Mouse (Mus musculus) heart, embryonic 10.5 days (tissue): ENCODE measurements at regions not wholly inside any gene's neighbourhood (a gene's known extent, or its start where the extent isn't known, plus 50 kb on each side); places are given as distances from the start of the nearest gene placed in this dataset.
A peak's percentile ranks its signal among the peaks of the same experiment; 100 is the strongest.

Experiments
- DNase-seq: peaks from one replicate; pipeline ENCODE4 v3.0.0-alpha.2; 2017; ENCODE audit warnings: low spot score
- H3K27ac ChIP-seq: fragments of 300-500 bp; sonication (generic); 2 replicates; pipeline ENCODE4 v1.5.1; 2016; ENCODE audit warnings: mild to moderate bottlenecking
- H3K27me3 ChIP-seq: fragments of 300-500 bp; sonication (generic); 2 replicates; pipeline ENCODE4 v1.6.1; 2016; ENCODE audit warnings: mild to moderate bottlenecking; ENCODE audit not compliant: poor library complexity, insufficient read depth, severe bottlenecking
- H3K36me3 ChIP-seq: fragments of 300-500 bp; sonication (generic); 2 replicates; pipeline ENCODE4 v1.6.1; 2016; ENCODE audit warnings: mild to moderate bottlenecking, moderate library complexity
- H3K4me1 ChIP-seq: fragments of 300-500 bp; sonication (generic); 2 replicates; pipeline ENCODE4 v1.6.1; 2016; ENCODE audit warnings: mild to moderate bottlenecking
- H3K4me3 ChIP-seq: fragments of 300-500 bp; sonication (generic); 2 replicates; pipeline ENCODE4 v1.5.1; 2016; ENCODE audit warnings: mild to moderate bottlenecking, moderate library complexity
- H3K9me3 ChIP-seq: fragments of 300-500 bp; sonication (generic); 2 replicates; pipeline ENCODE4 v1.6.1; 2016; ENCODE audit warnings: mild to moderate bottlenecking, moderate library complexity
- WGBS: fragments of 180-500 bp; shearing (Covaris S2); methylation state at CpG from one replicate; pipeline ENCODE4 v1.1.7; 2016; 5-methylcytosine and 5-hydroxymethylcytosine counted together

GRCm38 (mm10) chr12:39692043-39692442 lies 345.8 kb downstream of the Arl4a start:
- H3K4me3 ChIP-seq, result no peak overlapping the region
- H3K27me3 ChIP-seq, result no peaks in the 10 kb centered on the region
- WGBS, result 95% methylated on average over 2 of the region's 2 CpGs
- H3K9me3 ChIP-seq, result no peaks in the 10 kb centered on the region
- H3K27ac ChIP-seq, result no peak overlapping the region
- no peaks in the 10 kb centered on the region for H3K4me1 ChIP-seq
- DNase-seq, result no peak
- no peaks in the 10 kb centered on the region for H3K36me3 ChIP-seq

- Histone ChIP-seq H3K27ac (no peak overlapping the region), H3K4me3 (no peak overlapping the region), H3K36me3 (no peaks in the 10 kb centered on the region), H3K4me1 (no peaks in the 10 kb centered on the region), H3K27me3 (no peaks in the 10 kb centered on the region), H3K9me3 (no peaks in the 10 kb centered on the region)
- no peak for DNase-seq
Observed at GRCm38 (mm10) chr12:39685399-39685798, 352.4 kb downstream of the Arl4a start.

GRCm38 (mm10) chr12:39682121-39682520 lies 355.7 kb downstream of the Arl4a start:
- Histone ChIP-seq H3K4me1 (no peaks in the 10 kb centered on the region), H3K27ac (no peak overlapping the region), H3K4me3 (no peak overlapping the region), H3K9me3 (no peaks in the 10 kb centered on the region), H3K36me3 (no peaks in the 10 kb centered on the region), H3K27me3 (no peaks in the 10 kb centered on the region)
- WGBS, result 83% methylated on average over 1 of the region's 1 CpGs
- no peak for DNase-seq

- H3K9me3 ChIP-seq, result no peaks in the 10 kb centered on the region
- H3K27ac ChIP-seq, result no peak overlapping the region
- no peaks in the 10 kb centered on the region for H3K36me3 ChIP-seq
- H3K4me1 ChIP-seq, result no peaks in the 10 kb centered on the region
- DNase-seq, result no peak
- no peak overlapping the region for H3K4me3 ChIP-seq
- WGBS, result 82% methylated on average over 2 of the region's 2 CpGs
- H3K27me3 ChIP-seq, result no peaks in the 10 kb centered on the region
Observed at GRCm38 (mm10) chr12:39675608-39676007, 362.2 kb downstream of the Arl4a start.

- Histone ChIP-seq H3K9me3 (no peaks in the 10 kb centered on the region), H3K27ac (no peak overlapping the region), H3K36me3 (no peaks in the 10 kb centered on the region), H3K27me3 (no peaks in the 10 kb centered on the region), H3K4me1 (no peaks in the 10 kb centered on the region), H3K4me3 (no peak overlapping the region)
- no peak for DNase-seq
- 66% methylated on average over 2 of the region's 2 CpGs for WGBS
Observed at GRCm38 (mm10) chr12:39667701-39668100, 370.1 kb downstream of the Arl4a start.

GRCm38 (mm10) chr12:39665448-39665847 lies 372.4 kb downstream of the Arl4a start:
- H3K27me3 ChIP-seq, result no peaks in the 10 kb centered on the region
- H3K27ac ChIP-seq, result no peak overlapping the region
- H3K4me3 ChIP-seq, result no peak overlapping the region
- DNase-seq, result peak; percentile 75
- WGBS, result 10% methylated on average over 4 of the region's 4 CpGs
- no peaks in the 10 kb centered on the region for H3K4me1 ChIP-seq
- H3K9me3 ChIP-seq, result no peaks in the 10 kb centered on the region
- no peaks in the 10 kb centered on the region for H3K36me3 ChIP-seq

GRCm38 (mm10) chr12:39660420-39660819 lies 377.4 kb downstream of the Arl4a start:
- Histone ChIP-seq H3K36me3 (no peaks in the 10 kb centered on the region), H3K27ac (no peak overlapping the region), H3K4me1 (no peaks in the 10 kb centered on the region), H3K27me3 (no peaks in the 10 kb centered on the region), H3K9me3 (no peaks in the 10 kb centered on the region), H3K4me3 (no peak overlapping the region)
- no peak for DNase-seq
- WGBS, result 48% methylated on average over 4 of the region's 4 CpGs

- no peaks in the 10 kb centered on the region for H3K4me1 ChIP-seq
- no peak overlapping the region for H3K27ac ChIP-seq
- H3K27me3 ChIP-seq, result no peaks in the 10 kb centered on the region
- no peak for DNase-seq
- H3K36me3 ChIP-seq, result no peaks in the 10 kb centered on the region
- H3K4me3 ChIP-seq, result no peak overlapping the region
- no peaks in the 10 kb centered on the region for H3K9me3 ChIP-seq
Observed at GRCm38 (mm10) chr12:39656606-39657005, 381.2 kb downstream of the Arl4a start.

GRCm38 (mm10) chr12:39648952-39649351 lies 388.9 kb downstream of the Arl4a start:
- no peaks in the 10 kb centered on the region for H3K9me3 ChIP-seq
- no peak overlapping the region for H3K27ac ChIP-seq
- no peak for DNase-seq
- no peak overlapping the region for H3K4me3 ChIP-seq
- no peaks in the 10 kb centered on the region for H3K36me3 ChIP-seq
- H3K27me3 ChIP-seq, result no peaks in the 10 kb centered on the region
- H3K4me1 ChIP-seq, result no peaks in the 10 kb centered on the region

GRCm38 (mm10) chr12:39646556-39646955 lies 391.3 kb downstream of the Arl4a start:
- H3K4me3 ChIP-seq, result no peak overlapping the region
- no peaks in the 10 kb centered on the region for H3K4me1 ChIP-seq
- no peak overlapping the region for H3K27ac ChIP-seq
- H3K36me3 ChIP-seq, result no peaks in the 10 kb centered on the region
- no peaks in the 10 kb centered on the region for H3K9me3 ChIP-seq
- no peaks in the 10 kb centered on the region for H3K27me3 ChIP-seq
- no peak for DNase-seq
- WGBS, result 87% methylated on average over 3 of the region's 3 CpGs

- Histone ChIP-seq H3K36me3 (no peaks in the 10 kb centered on the region), H3K27me3 (no peaks in the 10 kb centered on the region), H3K27ac (no peak overlapping the region), H3K9me3 (no peaks in the 10 kb centered on the region), H3K4me3 (no peak overlapping the region), H3K4me1 (no peaks in the 10 kb centered on the region)
- WGBS, result 75% methylated on average over 4 of the region's 4 CpGs
- no peak for DNase-seq
Observed at GRCm38 (mm10) chr12:39645581-39645980, 392.2 kb downstream of the Arl4a start.

GRCm38 (mm10) chr12:39639246-39639645 lies 398.6 kb downstream of the Arl4a start:
- DNase-seq, result no peak
- Histone ChIP-seq H3K27ac (no peak overlapping the region), H3K36me3 (no peaks in the 10 kb centered on the region), H3K9me3 (no peaks in the 10 kb centered on the region), H3K4me1 (no peaks in the 10 kb centered on the region), H3K4me3 (no peak overlapping the region), H3K27me3 (no peaks in the 10 kb centered on the region)
- WGBS, result 80% methylated on average over 6 of the region's 6 CpGs

GRCm38 (mm10) chr12:39634337-39634736 lies 403.5 kb downstream of the Arl4a start:
- no peaks in the 10 kb centered on the region for H3K27me3 ChIP-seq
- no peaks in the 10 kb centered on the region for H3K4me1 ChIP-seq

GRCm38 (mm10) chr12:39621266-39621665 lies 416.6 kb downstream of the Arl4a start:
- whole genome bisulfite sequencing, result 89% methylated on average over 1 of the region's 1 CpGs
- DNase-seq, result no peak
- no peak overlapping the region for H3K27ac ChIP-seq
- no peaks in the 10 kb centered on the region for H3K27me3 ChIP-seq
- no peaks in the 10 kb centered on the region for H3K36me3 ChIP-seq
- H3K4me3 ChIP-seq, result no peak overlapping the region
- H3K4me1 ChIP-seq, result no peaks in the 10 kb centered on the region
- no peaks in the 10 kb centered on the region for H3K9me3 ChIP-seq

More at GRCm38 (mm10) chr12:39634337-39634736, 403.5 kb downstream of the Arl4a start:
- no peak for DNase-seq
- WGBS, result 73% methylated on average over 4 of the region's 4 CpGs
- Histone ChIP-seq H3K9me3 (no peaks in the 10 kb centered on the region), H3K4me3 (no peak overlapping the region), H3K36me3 (no peaks in the 10 kb centered on the region), H3K27ac (no peak overlapping the region)
